Mouse (Mus musculus): ENCODE measurements around the gene Tmem263. TPM values are rescaled to one million over a fixed set of nuclear protein-coding genes. Genes with fewer than 3 reads are reported as not detected.

Gene Tmem263
- total RNA-seq (2021), result 10 to 100 TPM in 1 of 2 experiments, 1 to 10 TPM in 1; 7.6 to 13.3 TPM
- long read RNA-seq, experiment 1, transcript Tmem263-201 (3 exons, 3,616 nt), result major isoform, 17 of 18 reads
- long read RNA-seq, experiment 1, partial matches to known transcripts, result 1 of 18 reads
- long read RNA-seq, experiment 1, other reads (novel, unspliced or antisense), result 0 of 18 reads
- long read RNA-seq, experiment 2, transcript Tmem263-201 (3 exons, 3,616 nt), result major isoform, 14 of 15 reads
- long read RNA-seq, experiment 2, partial matches to known transcripts, result 0 of 15 reads
- long read RNA-seq, experiment 2, other reads (novel, unspliced or antisense), result 1 of 15 reads

DNA sequence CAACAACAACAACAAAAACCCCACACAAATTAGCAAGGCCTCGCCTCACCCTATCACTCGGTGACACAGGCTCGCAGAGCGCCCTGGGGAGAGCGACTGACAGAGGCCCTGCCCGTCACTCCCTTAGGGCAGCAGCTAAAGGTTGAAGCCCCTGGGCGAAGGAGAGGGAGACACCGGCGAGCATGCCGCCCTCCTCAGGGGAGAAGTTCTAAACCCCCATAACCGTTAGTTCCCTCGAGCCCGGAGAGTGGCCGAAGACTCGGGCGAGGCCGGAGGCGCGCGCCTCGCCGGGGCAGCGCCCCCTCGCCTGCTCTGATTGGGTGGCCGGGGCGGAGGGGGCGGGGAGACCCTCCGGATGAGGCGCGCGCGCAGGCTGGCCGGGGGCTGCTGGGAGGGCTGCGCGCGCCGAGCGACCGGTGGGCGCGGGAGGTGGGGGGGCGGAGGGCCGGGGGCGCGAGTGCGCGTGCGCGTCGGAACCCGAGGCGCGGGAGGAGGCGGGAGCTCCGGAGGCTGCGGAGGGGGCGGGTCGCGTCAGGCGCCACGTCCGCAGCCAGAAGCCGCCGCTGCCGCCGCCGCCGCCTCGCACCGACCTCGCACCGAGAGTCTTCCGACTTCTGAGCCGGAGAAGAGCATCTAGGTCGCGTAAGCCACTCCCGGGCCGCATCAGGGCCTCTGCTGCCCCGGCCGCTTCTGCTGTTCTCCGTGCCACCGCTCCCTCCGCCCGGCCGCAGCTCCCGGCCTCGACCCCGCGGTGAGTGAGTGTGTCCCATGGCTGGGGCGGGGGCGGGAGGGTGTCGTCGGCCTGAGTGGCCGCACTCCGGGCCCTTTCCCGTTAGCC lies at the start of gene Tmem263, which contains the start of gene Fhl4:
Gene Tmem263 (plus strand): TSS at position 381 of the 838 bp plus-strand sequence.
Gene Fhl4 (minus strand): TSS at position 249 of the 838 bp plus-strand sequence.
- peak; percentile 8; the same call in 1 of the 2 replicates for TF ChIP-seq CTCF (IDR thresholded peaks at IDR 0.05)
- DNase-seq, result peak; percentile 93
- peak within 1 kb of the TSS; percentile 92 for H3K27ac ChIP-seq
- peak within 1 kb of the TSS; percentile 100 for H3K4me3 ChIP-seq
- intact Hi-C loops (cut with DNase I), result loop anchor here (5.0 kb wide), 3 partner anchors 85 to 185 kb away; partner anchors contain the start of genes Cry1 and Ric8b

DNA sequence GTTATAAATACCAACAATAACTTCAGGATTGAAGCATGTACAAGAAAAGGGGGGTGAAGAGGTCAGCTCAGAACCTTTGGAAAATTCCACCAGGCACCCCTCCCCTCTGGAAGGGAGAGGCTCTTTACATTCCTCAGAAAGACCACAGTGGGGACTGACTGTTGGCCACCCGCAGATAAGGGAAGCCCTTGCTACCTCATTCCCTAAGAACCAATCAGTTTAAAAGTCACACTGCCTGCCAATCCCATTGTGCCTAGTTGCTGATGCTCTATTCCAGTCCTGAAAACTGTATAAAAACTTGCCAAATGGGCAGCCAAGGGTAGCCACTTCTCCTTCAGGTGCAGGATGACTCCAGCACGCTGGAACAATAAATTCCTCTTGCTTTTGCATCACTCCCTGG lies 47.6 kb upstream of the Tmem263 start:
- intact Hi-C loops (cut with DNase I), result loop anchor here (10.0 kb wide), 1 partner anchor 1150 kb away; no protein-coding TSS in a partner anchor
- no peak for DNase-seq
- Histone ChIP-seq H3K4me3 (no peak overlapping the region), H3K27ac (no peak overlapping the region)
- no peak for TF ChIP-seq CTCF (IDR thresholded peaks at IDR 0.05)

DNA sequence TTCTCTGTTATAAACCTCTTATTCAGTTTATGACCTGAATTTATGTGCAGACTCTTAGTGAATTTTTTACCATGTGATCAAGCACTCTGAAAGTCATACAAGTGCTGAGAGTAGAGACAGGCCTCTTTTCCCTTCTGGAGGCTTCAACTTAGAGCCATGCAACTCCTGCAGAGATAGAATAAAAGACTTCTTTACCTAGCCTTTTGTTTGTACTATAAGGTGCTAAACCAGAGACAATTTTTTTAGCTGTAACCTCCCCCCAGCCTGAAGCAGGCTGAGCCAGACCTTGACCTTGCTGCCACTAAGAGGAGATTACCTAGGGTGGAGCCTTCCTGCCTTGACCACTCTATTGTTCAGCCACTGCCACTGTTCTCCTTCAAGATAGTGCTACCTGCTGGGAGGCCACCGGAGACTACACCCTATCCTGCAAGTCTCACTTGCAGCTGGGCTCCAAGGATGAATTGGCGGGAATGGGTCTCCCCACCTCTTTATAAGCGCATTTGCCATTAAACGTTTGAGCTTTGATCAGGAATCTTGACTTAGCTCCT lies 30.7 kb upstream of the Tmem263 start:
- intact Hi-C loops (cut with DNase I), result no loop called here
- no peak overlapping the region for H3K4me3 ChIP-seq
- TF ChIP-seq CTCF (IDR thresholded peaks at IDR 0.05), result no peak
- H3K27ac ChIP-seq, result no peak overlapping the region
- DNase-seq, result no peak

DNA sequence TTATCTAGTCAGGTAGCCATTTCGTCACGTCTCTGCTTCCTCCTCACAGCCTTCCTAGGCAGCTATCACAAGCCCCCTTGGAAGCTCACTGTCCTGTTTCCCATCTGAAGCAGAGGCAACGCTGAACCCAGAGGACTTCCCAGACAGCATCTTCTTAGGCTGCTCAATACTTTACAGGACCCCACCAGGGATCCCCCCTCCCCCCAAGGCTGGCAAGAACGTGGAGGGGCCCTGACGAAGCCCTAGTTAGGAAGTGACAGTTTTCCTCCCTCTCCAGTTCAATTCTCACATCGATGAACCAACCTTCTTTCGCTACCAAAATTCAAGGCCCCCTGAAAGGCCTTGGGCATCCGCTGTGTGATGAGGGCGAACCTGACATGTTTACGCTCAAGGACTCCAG lies 586 bp upstream of the Tmem263 start:
- peak overlapping the region; percentile 100 for H3K4me3 ChIP-seq

DNA sequence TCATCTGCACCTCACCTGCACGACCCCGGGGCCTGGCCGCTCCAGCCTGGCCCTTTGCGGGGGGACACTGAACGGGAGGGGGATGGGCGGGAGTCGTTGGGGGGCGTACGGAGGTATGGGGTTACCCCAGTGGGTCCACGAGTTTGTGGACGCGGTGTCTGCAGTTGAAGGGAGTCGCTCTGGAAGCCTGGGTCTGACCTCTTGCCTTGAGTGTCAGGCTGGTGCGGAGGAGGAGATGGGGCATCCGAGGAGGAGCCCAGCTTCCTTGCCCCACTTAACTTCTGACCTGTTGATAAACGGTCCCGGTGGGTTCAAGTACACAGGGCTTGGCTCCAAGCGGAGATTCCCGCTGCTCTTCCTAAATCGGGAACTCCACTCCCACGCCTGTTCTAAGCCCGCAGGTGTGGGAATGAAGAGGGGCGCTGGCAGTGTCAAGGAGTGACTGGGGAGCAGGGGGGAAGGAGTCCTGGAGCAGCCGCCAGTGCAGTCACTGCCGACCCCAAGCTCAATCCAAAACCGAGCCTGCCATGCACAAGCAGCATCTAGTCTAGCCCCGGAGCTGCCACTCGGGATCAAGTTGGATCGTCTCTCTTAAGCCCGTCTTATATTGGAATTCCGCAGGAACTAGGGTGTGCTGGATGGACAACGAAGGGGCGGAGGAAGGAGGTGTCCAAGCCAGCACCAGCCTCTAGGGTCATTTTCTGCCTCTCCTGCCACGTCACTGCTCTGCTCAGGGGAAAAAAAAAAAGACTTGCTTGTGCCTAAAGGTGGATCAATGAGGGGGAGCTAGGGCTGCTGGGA lies 858 bp downstream of the Tmem263 start:
- intact Hi-C loops (cut with DNase I), result loop anchor here (5.0 kb wide), 3 partner anchors 84 to 186 kb away; partner anchors contain the start of genes Cry1 and Ric8b
- TF ChIP-seq CTCF (IDR thresholded peaks at IDR 0.05), result no peak
- H3K4me3 ChIP-seq, result peak overlapping the region; percentile 100
- H3K27ac ChIP-seq, result peak overlapping the region; percentile 92
- DNase-seq, result peak; percentile 36

More for the DNA sequence above, 586 bp upstream of the Tmem263 start:
- intact Hi-C loops (cut with DNase I), result loop anchor here (5.0 kb wide), 3 partner anchors 85 to 185 kb away; partner anchors contain the start of genes Cry1 and Ric8b
- peak overlapping the region; percentile 92 for H3K27ac ChIP-seq
- DNase-seq, result peak; percentile 25
- TF ChIP-seq CTCF (IDR thresholded peaks at IDR 0.05), result no peak

DNA sequence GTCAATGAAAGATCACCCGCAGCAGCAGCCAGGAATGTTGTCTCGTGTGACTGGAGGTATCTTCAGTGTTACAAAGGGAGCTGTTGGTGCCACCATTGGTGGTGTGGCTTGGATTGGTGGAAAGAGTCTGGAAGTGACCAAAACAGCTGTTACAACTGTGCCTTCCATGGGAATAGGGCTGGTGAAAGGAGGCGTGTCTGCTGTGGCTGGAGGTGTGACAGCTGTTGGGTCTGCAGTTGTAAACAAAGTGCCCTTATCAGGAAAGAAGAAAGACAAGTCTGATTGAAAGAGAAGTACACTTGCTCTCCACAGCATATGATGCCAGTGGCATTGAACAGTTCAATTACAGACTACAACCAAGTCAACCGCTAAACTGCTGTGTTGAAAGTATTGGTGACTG lies 12.0 kb downstream of the Tmem263 start:
- no peak overlapping the region for H3K27ac ChIP-seq
- no peak for TF ChIP-seq CTCF (IDR thresholded peaks at IDR 0.05)
- H3K4me3 ChIP-seq, result no peak overlapping the region
- no peak for DNase-seq
- intact Hi-C loops (cut with DNase I), result no loop called here

DNA sequence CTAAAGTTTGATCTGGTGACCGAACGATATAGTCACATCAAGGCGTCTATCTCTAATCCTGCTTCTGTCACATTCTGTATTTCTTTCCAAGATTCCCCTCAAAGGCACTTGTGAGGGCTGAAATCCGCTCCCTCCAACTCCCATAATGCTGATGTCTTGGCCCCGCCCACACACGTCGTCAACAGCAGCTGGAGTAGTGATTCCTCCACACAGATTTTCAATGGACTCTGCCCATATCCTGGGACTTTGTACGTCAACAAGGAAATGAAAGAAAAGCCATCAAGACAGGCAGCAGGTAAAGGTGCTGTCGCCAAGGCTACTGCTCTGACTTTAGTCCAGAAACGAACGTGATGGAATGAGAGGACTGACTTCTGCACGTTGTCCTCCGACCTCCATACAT lies 22.8 kb downstream of the Tmem263 start:
- Histone ChIP-seq H3K4me3 (no peak overlapping the region), H3K27ac (no peak overlapping the region)
- DNase-seq, result no peak
- intact Hi-C loops (cut with DNase I), result no loop called here
- no peak for TF ChIP-seq CTCF (IDR thresholded peaks at IDR 0.05)

DNA sequence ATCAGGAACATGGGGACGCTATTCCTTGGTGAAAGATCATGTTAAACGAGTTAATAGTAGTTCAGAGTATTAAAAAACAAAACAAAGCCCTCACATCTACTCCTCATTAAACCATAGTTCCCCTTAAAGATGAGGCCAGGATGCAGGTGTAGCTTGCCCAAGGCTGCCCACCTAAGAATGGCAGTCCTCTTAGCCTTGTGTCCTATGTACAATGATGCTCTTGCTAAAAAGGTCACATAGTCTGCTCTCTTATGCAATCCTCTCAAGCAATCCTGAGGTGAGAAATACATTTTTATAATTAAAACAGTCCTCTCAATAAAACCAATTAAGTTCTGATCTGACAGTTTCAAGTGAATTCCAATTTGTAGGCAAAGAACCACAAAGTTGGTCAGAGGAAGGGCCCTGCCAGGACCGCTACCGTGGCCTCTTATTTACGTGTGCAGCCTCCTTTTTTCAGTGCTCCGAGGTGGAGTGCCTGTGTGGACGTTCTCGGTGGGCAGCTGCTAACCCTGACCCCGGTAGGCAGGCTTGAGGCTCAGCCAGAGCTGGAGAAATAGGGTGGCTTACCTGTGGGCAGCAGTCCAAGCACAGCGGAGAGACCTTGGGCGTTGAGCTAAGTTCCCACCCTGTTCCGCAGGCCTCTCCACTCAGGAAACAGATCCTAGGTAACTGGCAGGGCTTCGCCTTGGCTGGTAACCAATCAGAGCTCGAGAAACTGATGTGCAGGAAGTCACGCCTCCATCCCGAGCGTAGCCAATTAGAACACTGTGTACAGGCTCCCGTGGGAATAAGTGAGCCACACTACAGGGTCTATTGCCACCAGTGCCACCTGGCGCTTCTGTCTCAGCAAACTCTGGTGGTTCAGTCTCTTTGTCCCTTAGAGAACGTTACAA lies 25.2 kb downstream of the Tmem263 start, which contains the start of gene Mterf2:
Gene Mterf2 (minus strand): TSS at position 633 of the 893 bp plus-strand sequence.
- intact Hi-C loops (cut with DNase I), result no loop called here
- H3K27ac ChIP-seq, result peak within 1 kb of the TSS; percentile 93
- peak; percentile 50 for TF ChIP-seq CTCF (IDR thresholded peaks at IDR 0.05)
- peak within 1 kb of the TSS; percentile 78 for H3K4me3 ChIP-seq
- DNase-seq, result peak; percentile 96

DNA sequence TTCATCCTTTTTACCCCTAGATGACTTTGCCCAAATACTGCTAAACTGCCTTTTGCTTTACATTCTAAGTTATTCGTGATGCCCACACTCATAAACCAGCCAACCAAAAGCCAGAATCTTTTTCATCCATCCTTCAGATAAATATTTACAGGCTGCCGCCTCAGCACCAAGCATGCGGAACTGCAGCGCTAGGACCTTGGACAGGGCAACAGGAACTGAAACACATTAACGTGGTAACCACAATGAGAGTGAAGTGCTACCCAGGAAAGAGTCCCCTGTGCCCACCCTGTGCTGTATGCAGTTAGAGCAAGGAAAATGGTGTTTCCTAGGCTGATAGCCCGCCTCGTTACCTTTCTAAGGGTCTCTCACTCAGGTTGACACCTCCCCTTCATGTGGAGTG lies 26.0 kb downstream of the Tmem263 start:
- H3K4me3 ChIP-seq, result peak overlapping the region; percentile 78
- intact Hi-C loops (cut with DNase I), result no loop called here

DNA sequence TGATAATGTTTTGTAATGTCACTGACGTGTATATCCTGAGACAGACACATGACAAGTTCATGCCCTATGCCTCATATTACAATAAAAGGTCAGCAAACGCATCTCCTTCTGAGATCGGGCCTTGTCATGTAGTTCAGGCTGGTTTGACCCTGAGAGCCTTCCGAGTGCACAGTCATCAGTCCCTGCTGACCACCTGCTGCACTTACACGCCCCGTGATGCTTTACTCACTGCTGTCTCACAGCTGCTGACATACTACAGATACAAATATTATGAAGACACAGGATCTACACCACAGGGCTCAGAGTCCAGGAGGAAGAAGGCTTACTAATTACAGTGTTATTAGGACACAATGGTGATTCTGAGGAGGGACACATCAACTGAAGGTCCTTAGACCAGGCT lies 34.1 kb downstream of the Tmem263 start:
- intact Hi-C loops (cut with DNase I), result no loop called here
- TF ChIP-seq CTCF (IDR thresholded peaks at IDR 0.05), result no peak
- no peak for DNase-seq
- Histone ChIP-seq H3K4me3 (no peak overlapping the region), H3K27ac (no peak overlapping the region)

More for the DNA sequence above, 26.0 kb downstream of the Tmem263 start:
- peak overlapping the region; percentile 93 for H3K27ac ChIP-seq
- no peak for TF ChIP-seq CTCF (IDR thresholded peaks at IDR 0.05)
- no peak for DNase-seq

DNA sequence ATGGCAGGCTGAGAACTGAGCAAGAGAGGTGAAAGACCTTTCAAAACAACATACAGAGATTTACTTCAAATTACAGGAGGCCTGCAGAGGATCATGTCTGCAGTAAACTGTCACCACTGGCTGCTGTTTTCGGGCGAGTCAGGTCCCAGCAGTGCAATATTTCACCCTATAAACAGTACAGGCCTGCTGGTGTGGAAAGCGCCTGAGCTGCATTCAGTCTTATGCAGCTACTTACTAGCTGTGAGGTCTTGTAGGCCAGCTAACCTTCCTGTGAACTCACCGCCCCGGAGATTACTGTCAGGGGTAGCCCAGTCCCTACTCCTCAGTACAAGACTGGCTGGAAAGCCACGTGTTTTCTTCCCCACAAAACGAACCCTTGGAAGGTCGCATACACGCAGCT lies 39.0 kb downstream of the Tmem263 start:
- Histone ChIP-seq H3K4me3 (no peak overlapping the region), H3K27ac (no peak overlapping the region)
- intact Hi-C loops (cut with DNase I), result no loop called here
- no peak for TF ChIP-seq CTCF (IDR thresholded peaks at IDR 0.05)
- DNase-seq, result no peak
